Mouse (Mus musculus): ENCODE measurements around the gene Psmg4.
A peak's percentile ranks its signal among the peaks of the same experiment; 100 is the strongest.

- TF ChIP-seq RCOR1 (IDR thresholded peaks at IDR 0.05; ENCODE audit: low read depth, low read length), result no peak
- TF ChIP-seq CTCF (IDR thresholded peaks at IDR 0.05 in 2 of 3, conservative IDR thresholded peaks at IDR 0.05 in 1 of 3; ENCODE audit: control insufficient read depth in 1 of 3, insufficient read depth in 1 of 3, low read depth in 2 of 3, low read length in 3 of 3, poor library complexity in 1 of 3, severe bottlenecking in 1 of 3), result no peak
- peak; percentile 83; the same call in 1 of the 2 replicates for TF ChIP-seq POLR2AphosphoS2 (IDR thresholded peaks at IDR 0.05; ENCODE audit: low read length)
- peak in 1 of 2 experiments; percentile 12; a peak in 1 of 4 replicates for TF ChIP-seq EP300 (IDR thresholded peaks at IDR 0.05; ENCODE audit: low read depth in 1 of 2, low read length in 2 of 2)
- peak; percentile 73; the same call in 1 of the 2 replicates for TF ChIP-seq MYC (IDR thresholded peaks at IDR 0.05; ENCODE audit: low read depth, low read length)
- TF ChIP-seq ZKSCAN1 (IDR thresholded peaks at IDR 0.05; ENCODE audit: low read depth, low read length), result no peak
Observed at GRCm38 (mm10) chr13:34162491-34163303, at the start of gene Psmg4.

Data from MEL (cell line).